Mouse (Mus musculus) lung, postnatal 0 days (tissue): ENCODE results near the gene Sost.

Experiments used
- CTCF ChIP-seq: IDR thresholded peaks from 2 replicates; pipeline ENCODE4 v1.5.1; 2016; ENCODE audit warnings: antibody characterized with exemption, mild to moderate bottlenecking
- EP300 ChIP-seq: IDR thresholded peaks from 2 replicates; pipeline ENCODE4 v1.6.1; 2016; ENCODE audit warnings: antibody characterized with exemption, mild to moderate bottlenecking, control low read depth

- TF ChIP-seq EP300, result no peak
- no peak for TF ChIP-seq CTCF
Observed at GRCm38 (mm10) chr11:101965553-101965952, 1.3 kb downstream of the Sost start.
